Mouse (Mus musculus): ENCODE measurements around the gene Taf5.

Taf5 gene

GRCm38 (mm10) chr19:47065860-47066259, 1.7 kb upstream of the Taf5 start:
- DNase-seq (ENCODE audit: low spot score in 2 of 2) = no peak

DNA sequence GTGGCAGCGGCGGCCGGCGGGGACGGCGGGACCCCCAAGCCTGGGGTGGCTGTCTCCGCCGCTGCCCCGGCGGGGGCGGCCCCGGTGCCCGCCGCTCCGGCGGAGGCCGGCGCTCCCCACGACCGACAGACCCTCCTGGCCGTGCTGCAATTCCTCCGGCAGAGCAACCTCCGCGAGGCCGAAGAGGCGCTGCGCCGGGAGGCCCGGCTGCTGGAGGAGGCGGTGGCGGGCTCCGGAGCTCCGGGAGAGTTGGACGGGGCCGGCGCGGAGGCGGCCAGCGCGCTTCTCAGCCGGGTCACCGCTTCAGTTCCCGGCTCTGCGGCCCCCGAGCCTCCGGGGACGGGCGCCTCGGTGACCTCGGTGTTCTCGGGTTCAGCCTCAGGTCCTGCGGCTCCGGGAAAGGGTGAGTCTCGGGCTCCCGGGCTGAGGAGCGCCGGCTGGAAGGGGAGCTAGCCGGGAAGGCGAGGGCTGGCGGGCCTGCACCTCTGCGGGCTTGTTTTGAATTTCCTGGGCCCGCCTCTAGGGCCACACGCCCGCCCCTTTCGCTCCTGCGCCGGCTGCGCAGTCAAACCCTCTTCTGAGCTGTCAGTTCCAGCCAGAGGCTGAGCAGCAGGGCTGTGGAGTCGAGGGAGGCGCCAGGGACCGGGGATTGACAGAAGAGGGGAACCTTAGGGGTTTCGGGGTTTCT, 522 bp downstream of the Taf5 start:
- DNase-seq (ENCODE audit: low spot score in 2 of 2) = peak; percentile 32 to 77

GRCm38 (mm10) chr19:47088226-47088625, 20.7 kb downstream of the Taf5 start:
- DNase-seq (ENCODE audit: low spot score in 2 of 2) = no peak

GRCm38 (mm10) chr19:47089718-47090525, 22.4 kb downstream of the Taf5 start:
- peak in 1 of 2 experiments; percentile 11 for DNase-seq (ENCODE audit: low spot score in 2 of 2)

DNA sequence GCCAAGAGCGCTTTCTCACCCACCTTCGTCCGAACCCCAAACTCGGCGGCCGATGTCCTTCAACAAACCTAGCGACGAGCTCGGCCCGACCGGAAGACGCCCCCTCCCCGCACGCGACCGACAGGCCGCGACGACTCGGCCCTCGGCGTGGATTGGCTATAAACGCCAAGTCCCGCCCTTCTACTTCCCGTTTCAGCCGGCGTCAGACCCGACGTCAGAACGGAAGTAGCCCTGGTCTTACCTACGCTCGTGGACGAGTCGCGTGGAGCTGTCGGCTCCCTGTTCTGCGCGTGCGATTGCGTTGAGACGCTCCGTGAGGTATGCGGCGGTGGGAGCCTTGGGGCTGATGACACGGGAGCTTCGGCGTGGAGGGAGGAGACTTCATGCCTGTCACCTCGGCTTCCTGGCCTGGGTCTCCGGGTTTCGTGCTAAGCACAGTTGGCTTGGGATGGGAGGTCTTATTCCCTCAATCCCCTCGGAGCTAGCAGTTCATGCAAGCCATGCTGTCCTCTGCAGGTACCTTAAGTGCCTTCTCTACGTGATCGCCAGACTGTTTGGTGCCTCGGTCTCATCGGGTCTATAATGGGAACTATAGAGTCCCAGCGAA, 23.1 kb downstream of the Taf5 start, which contains the start of the genes Usmg5 and Pdcd11:
Usmg5 (minus strand) TSS at position 98 of the 607 bp plus-strand sequence.
Pdcd11 (plus strand) TSS at position 219 of the 607 bp plus-strand sequence.
- DNase-seq (ENCODE audit: low spot score in 2 of 2) = peak; percentile 91 to 97

DNA sequence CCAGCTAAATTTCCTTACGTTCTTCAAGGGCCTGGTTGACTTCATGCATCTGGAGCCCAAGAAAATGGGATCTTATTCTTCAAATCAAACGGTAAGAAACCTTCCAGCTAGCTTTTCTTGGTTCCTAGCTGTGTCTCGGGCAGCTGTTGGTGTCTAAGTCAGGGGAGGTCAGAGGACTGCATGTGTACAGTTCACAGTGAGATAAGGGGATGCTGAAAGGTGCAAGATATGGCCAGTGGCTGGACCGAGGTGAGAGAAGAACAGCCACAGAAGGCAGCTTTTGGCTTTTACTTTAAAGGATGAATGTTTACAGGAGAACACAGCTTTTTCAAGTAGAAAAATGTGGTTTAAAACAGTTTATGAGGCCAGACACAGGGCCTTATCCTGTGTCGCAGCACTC, 33.5 kb downstream of the Taf5 start:
- no peak for DNase-seq (ENCODE audit: low spot score in 2 of 2)

DNA sequence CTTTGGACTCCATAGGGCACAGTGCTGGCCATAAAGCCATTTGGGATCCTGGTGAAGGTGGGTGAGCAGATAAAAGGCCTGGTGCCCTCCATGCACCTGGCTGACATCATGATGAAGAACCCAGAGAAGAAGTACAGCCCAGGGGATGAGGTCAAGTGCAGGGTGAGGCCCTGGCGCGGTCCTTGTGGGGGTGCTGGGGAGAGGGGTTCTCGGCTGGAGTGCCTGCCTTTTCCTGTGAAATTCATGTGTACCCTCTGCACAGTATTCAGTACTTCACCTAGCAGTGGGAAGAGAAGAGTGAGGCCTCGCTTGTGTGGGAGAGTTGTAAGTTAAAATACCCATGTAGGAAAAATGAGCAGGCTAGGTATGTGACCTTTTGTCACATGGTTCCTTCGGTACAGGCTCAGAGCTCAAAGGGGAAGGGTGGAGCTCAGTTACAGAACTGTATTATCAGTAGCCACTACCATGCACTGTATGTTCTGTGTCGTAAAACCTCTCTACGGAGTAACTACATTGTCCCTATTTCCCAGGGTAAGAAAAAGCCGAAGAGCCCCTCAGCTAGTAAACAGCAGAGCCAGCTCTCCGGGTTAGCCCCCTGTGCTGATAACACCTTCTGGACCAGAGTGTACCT, 37.2 kb downstream of the Taf5 start:
- DNase-seq (ENCODE audit: low spot score in 2 of 2) = no peak

- DNase-seq (ENCODE audit: low spot score in 2 of 2) = no peak
These were observed 51.1 kb downstream of the Taf5 start for GRCm38 (mm10) chr19:47118634-47119033.

DNA sequence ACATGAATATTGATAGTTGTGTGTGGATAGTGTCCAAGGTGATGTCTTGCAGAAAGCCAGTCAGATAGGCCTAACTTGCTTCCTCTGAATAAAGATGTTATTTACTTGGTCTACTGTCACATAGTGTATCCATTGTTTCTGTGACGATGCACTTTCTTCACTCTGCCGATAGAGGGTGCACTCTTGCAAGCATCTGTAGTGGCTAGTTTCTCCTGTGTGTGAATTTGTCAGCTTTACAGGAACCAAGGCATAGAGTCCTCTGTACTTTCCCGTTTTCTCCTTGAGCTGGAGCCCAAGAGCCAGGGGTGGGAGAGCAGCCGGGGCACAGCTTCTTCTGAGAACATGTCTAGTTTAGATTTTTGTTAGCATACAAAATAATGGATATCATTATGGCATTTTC, 53.5 kb downstream of the Taf5 start:
- no peak for DNase-seq (ENCODE audit: low spot score in 2 of 2)

DNA sequence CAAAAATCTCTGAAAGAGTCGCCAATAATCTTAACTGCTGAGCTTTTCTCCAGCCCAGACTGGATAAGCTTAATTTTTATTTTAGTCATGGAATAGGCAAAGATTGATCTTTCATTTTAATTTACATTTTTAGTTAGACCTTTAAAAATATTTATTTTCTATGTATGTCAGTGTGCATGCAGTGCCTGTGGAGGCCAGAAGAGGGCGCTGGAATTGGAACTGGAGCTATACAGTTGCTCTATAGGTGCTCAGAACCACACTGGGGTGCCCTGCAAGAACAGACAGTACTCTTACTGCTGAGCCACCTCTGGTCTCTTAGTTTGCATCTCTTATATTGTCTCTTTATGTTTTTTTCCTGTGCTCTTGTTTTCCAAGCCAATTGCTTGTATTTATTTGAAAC, 55.3 kb downstream of the Taf5 start:
- no peak for DNase-seq (ENCODE audit: low spot score in 2 of 2)

DNA sequence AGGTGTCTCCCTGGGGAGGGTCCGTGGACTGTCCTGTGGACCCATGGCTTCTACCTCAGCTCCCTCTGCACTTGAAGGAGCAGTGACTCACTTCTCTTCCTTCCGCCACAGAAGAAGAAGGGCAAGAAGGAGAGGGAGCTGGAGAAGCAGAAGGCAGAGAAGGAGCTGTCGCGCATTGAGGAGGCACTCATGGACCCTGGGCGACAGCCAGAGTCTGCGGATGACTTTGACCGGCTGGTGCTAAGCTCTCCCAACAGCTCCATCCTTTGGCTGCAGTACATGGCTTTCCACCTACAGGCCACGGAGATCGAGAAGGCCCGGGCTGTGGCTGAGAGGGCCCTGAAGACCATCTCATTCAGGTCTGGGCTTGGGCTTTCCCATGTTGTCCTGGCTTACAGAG, 60.6 kb downstream of the Taf5 start:
- no peak for DNase-seq (ENCODE audit: low spot score in 2 of 2)

GRCm38 (mm10) chr19:47128835-47129234, 61.3 kb downstream of the Taf5 start:
- DNase-seq (ENCODE audit: low spot score in 2 of 2) = no peak

DNA sequence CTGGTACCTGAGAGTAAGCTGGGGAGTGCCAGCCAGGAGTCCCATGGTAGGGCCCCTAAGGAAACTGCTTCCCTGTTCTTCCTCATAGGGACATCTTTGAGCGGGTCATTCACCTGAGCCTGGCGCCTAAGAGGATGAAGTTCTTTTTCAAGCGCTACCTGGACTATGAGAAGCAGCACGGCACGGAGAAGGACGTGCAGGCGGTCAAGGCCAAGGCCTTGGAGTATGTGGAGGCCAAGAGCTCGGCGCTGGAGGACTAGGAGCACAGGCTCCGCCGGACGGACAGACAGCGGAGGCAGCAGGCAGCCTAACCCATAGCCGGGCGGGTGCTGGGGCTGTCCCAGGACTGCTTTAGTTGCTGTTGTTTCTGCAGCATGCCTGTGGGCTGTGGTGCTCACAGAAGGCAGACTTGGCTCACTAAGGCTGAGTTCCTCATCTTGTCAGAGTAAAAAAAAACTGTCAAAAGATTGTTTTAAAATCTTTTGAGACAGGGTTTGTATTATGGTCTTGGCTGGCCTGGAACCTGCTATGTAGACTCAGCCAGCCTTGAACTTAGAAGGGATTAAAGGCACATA, 63.1 kb downstream of the Taf5 start:
- no peak for DNase-seq (ENCODE audit: low spot score in 2 of 2)

Data from left cerebral cortex, adult 9 months (tissue).